Mouse (Mus musculus) embryonic fibroblast, embryonic 13.5 days (primary cell): Measurements from ENCODE around the gene Pigt. TPM values are rescaled to one million over a fixed set of nuclear protein-coding genes. Genes with fewer than 3 reads are reported as not detected.

ENCODE experiments used
- H3K27ac ChIP-seq: 2 replicates; pipeline ENCODE4 v1.5.1; 2012; ENCODE audit warnings: low read length, control low read depth, inconsistent platforms; ENCODE audit not compliant: insufficient read depth
- H3K4me1 ChIP-seq: 2 replicates; pipeline ENCODE4 v1.6.1; 2011; ENCODE audit warnings: low read length; ENCODE audit not compliant: control insufficient read depth, insufficient read depth
- H3K4me3 ChIP-seq: 2 replicates; pipeline ENCODE4 v1.5.1; 2011; ENCODE audit warnings: mild to moderate bottlenecking, control low read depth, low read length; ENCODE audit not compliant: insufficient read depth
- CTCF ChIP-seq: IDR thresholded peaks from 2 replicates; pipeline ENCODE4 v1.5.1; 2011; ENCODE audit warnings: mild to moderate bottlenecking, control low read depth, low read length, moderate library complexity, borderline replicate concordance; ENCODE audit not compliant: insufficient read depth
- POLR2A ChIP-seq: IDR thresholded peaks from 2 replicates; pipeline ENCODE4 v1.6.1; 2011; ENCODE audit warnings: low read depth, mild to moderate bottlenecking, control low read depth, low read length, moderate library complexity
- polyA plus RNA-seq: library from polyadenylated mRNA; stranded (reverse); fragments of >200 nt; gene quantifications from 2 replicates; pipeline ENCODE4 v1.2.4, GENCODE M21; 2011; ENCODE audit warnings: low read depth; ENCODE audit not compliant: missing spikeins, insufficient read length

Pigt gene
- polyA plus RNA-seq = 59.6 and 66.3 TPM in 2 replicates

DNA sequence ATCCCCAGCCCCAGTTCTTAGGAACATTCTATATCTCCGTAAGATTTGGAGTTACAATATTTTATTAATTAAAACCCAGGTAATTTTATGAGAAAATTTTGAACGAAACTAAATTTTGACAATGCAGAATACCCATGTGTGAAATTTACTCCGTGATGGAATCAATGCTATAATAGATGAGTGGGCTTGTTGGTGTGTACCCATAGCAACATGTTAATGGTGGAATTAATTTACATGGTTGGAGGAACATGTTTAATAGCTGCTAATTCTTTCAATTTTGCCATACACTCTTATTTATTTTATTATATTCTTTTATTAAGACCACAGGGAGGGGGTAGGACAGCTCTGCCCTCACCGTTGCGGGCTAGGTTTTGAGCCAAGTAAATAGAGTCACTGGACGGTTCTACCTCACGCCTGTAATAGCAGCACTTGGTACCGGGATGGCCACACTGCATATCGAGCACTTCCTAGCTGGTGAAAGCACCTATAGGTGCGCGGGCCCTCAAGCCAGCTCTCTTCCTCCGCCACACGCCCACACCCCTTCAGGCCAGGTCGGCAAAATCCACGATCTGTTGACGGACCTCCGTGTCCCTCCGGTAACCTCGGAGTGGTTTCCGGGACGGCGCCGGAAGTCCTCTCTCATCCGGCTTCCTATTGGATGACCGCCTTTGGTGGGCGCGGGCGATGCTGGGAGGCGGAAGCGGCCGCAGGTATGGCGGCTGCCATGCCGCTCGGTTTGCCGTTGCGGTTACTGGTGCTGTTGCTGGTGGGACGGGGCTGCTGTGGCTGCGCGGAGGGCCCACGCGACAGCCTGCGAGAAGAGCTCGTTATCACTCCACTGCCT is at the start of gene Pigt:
TSS of gene Pigt (plus strand) at position 674 of the 844 bp plus-strand sequence.
- Histone ChIP-seq H3K27ac (no peak within 1 kb of the TSS), H3K4me3 (peak within 1 kb of the TSS; percentile 82), H3K4me1 (no peaks in the 10 kb centered on the region)
- peak; percentile 88 for TF ChIP-seq POLR2A
- TF ChIP-seq CTCF = no peak

DNA sequence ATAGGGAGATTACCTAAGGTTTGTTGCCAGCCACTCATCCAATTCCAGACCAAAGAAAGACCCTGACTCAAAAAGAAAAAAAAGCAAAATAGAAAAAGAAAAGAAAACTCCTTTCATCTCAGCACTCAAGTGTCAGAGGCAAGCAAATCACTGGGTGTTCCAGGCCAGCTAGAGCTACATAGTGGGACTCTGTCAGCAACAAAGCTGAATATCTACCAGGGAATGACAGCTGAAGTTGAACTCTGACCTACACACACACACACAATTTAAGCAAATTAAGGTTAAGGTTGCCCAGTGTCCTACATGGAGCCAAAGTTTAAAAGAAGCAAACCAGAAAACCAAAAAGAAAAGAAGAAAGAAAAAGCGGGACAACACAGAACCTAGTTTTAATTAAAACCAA is 49.2 kb upstream of the Pigt start:
- TF ChIP-seq CTCF (no peak), POLR2A (no peak)
- Histone ChIP-seq H3K4me1 (peaks cover 9% of the 10 kb centered on the region), H3K27ac (no peak overlapping the region), H3K4me3 (no peak overlapping the region)

DNA sequence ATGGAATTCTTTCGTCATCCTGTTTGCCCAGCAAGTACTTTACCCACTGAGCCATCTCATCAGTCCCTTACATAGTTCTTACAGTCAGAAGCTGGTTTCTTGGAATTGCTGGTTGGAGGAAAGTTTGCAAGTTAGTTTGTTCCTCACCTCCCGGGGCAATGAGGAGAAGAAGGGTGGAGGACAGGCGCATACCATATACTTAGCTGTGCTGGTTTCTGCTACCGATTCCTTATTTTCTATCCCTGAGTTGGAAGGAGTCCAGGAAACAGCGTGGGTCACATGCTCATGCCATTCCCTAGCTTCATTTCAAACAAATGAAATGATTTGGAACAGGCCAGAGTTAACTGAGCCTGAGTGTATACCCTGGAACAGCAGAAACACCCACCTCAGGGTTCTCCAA is 48.4 kb upstream of the Pigt start:
- H3K4me1 ChIP-seq = peaks cover 9% of the 10 kb centered on the region
- TF ChIP-seq CTCF = no peak
- no peak for TF ChIP-seq POLR2A
- H3K27ac ChIP-seq = no peak overlapping the region
- no peak overlapping the region for H3K4me3 ChIP-seq

DNA sequence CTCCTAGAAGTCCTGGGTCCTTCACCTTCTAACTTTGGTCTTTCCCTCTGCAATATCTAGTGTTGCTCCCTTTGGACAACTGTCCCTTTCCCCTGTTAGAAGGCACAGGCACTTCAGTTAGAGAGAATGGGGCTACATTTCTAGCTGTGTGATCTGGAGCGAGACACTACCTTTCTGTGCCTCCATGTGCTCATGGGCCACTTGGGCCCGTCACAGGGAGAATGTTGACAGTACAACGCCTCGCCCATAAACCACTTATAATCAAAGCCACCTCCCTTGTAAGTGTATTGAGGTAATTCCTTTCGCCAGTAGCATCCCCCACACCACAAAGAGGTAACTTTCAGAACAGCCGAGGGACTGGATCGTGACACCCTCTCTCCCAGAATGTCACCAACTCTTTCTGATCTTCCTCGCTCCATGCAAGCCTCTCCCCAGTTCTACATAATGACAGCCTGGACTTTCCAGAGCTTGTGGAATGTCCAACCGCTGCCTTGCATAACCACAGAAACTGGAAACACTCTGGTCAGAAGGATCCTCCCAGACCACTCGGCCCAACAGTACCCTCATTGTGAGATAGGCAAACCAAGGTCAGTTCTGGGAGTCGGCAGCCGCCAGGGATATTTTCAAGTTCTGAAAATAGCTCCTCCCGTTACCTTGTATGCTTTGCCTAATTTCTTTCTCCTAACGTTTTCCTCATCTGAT is 47.8 kb upstream of the Pigt start:
- H3K4me1 ChIP-seq = peaks cover 9% of the 10 kb centered on the region
- no peak for TF ChIP-seq POLR2A
- no peak for TF ChIP-seq CTCF
- H3K4me3 ChIP-seq = no peak overlapping the region
- H3K27ac ChIP-seq = no peak overlapping the region

DNA sequence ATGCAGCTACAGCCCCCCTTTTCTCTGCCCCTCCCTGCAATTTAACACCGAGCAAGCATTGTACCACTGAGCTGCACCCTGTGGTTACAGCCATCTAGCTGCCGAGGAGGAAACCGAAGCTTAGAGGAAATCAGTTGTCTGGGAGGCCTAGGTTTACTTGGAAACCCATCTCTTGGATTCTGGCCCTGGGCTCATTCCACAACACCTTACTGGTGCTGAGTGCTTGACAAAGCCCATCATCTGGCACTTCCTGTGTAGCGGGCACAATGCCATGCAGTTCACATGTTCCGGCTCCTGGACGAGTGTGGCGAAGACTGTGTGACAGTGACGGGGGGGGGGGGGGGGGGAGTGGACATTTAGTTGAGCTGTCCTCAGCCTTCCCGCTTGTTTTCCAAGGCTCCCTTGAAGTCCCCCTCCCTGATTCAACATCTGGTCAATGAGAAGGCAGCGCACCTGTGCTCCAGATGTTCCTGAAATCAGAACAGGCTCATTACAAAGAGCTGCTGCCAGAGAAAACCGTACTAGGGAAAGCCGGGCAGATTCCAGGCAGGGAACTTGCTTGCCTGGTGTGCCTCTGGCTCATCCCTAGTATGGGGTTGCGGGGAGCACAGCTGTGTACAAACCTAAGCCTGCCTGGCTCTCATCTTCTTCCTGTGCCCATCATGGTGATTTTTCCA is 45.2 kb upstream of the Pigt start:
- H3K27ac ChIP-seq = no peak overlapping the region
- TF ChIP-seq POLR2A (no peak), CTCF (no peak)

DNA sequence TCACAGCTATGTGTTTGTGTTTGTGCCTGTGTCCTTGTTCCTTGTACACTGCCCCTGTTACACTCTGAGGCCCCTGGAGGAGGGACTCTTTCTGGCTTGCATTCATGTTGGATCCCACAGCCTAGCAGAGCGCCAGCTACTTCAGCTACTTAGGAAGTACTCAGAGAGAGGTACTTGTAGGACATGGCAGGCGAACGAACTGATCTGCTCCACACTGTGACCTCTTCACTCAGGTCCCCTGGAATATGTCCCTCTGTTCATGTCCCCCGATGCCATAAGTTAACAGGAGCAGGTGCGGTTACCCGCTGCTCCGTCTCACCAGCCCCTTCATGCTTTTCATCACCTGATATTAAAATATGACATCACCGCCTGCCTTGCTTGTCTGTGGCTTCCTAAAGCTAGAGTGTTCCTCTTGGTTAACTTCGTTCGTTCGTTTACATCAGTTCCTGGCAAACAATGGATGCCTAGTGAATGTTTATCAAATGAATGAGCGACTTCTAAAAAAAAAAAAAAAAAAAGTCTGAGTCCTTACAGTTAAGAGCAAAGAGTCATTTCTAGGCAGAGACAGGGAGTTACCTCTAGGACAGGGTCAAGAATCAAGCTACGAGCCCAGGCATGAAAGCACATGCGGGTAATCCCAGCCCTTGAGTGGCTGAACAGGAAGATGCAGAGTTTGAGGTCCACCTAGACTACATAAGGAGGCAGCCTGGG is 44.1 kb upstream of the Pigt start:
- Histone ChIP-seq H3K4me3 (no peak overlapping the region), H3K4me1 (peaks cover 16% of the 10 kb centered on the region), H3K27ac (no peak overlapping the region)
- TF ChIP-seq CTCF = no peak

More for the DNA sequence above, 45.2 kb upstream of the Pigt start:
- Histone ChIP-seq H3K4me3 (no peak overlapping the region), H3K4me1 (peaks cover 16% of the 10 kb centered on the region)

DNA sequence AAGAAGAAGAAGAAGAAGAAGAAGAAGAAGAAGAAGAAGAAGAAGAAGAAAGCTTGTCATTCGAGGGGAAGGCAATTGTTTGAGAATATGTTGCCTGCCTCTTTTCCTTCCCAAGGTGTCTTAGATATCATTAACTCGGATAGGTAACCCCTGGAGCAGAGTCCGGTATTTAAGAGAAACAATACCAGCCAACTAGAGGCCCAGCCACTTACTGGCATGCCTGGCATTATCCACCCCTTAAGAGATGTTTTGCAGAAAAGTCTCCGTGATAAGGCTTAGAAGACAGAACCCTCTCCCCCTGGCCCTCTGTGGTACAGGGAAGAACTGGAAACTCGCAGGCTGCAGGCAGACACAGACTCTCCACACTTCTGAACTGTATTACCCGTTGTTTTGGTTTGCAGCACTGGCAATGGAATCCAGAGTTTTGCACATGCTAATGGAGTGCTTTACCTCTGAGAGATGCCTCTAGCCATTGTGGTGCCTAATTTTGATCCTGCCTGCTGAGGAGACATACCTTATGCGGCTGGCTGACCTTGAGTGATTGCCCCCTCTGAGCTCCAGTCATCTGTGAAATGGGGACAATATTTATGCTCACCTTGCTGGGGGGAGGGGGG is 43.3 kb upstream of the Pigt start:
- Histone ChIP-seq H3K4me1 (peaks cover 16% of the 10 kb centered on the region), H3K27ac (peak overlapping the region; percentile 21; the same call in 1 of the 2 replicates), H3K4me3 (no peak overlapping the region)
- TF ChIP-seq POLR2A (no peak), CTCF (no peak)

DNA sequence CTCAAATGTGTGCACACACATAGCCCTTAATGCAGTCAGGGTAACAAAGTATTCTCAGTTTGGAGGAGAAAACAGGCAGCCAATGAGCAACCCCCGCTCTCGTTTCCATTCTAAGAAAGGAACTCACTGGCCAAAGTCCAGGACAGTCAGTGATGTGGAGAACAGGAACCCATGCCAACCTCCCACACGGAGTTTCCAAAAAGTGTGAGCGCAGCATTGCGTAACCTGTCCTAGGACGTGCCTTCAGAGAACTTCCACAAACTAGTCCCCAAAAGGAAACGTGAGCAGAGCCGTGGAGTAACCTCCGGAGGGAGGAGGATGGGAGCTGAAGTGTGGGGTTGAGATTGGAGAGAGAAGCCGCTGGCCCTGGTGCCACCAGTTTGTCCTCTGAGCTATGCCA is 42.5 kb upstream of the Pigt start:
- no peak overlapping the region for H3K4me3 ChIP-seq
- no peak for TF ChIP-seq POLR2A
- no peak for TF ChIP-seq CTCF
- H3K27ac ChIP-seq = peak overlapping the region; percentile 98

DNA sequence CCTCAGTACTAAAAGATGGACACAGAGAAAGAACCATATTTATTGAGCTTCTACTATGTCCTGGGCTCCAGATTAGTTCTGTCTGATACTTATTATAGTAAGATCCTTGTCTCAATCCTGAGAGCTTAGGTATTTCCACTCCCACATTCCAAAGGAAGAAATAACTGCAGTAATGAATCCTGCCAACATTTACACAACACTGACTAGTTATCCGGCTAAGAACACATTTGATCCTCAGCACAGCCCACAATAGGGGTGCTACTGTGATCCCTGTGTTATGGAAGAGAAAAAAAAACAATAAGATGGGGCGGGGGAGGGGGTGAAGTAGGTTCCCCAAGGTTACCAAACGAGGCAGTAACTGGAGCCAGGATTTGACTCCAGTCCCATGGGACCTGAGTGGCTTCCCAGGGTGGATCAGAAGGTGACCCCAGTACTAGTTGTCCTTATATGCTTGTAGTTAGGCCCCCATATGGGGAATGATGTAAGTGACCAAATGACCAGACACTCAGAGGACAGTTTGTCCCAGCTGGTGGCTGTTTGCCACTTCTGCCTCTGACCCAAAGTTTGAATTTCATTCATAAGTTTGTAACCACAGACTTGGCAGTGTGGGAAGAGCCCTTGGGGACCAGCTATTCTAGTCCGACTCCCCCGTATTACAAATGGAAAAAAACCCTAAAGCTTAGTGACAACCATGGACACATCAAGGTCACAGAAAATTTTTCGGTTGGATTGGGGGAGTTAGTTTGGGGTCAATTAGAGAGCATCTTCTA is 41.7 kb upstream of the Pigt start:
- H3K4me3 ChIP-seq = no peak overlapping the region
- TF ChIP-seq CTCF (no peak), POLR2A (no peak)
- H3K27ac ChIP-seq = peak overlapping the region; percentile 98
- peaks cover 16% of the 10 kb centered on the region for H3K4me1 ChIP-seq

More for the DNA sequence above, 42.5 kb upstream of the Pigt start:
- peaks cover 16% of the 10 kb centered on the region for H3K4me1 ChIP-seq
